Mouse (Mus musculus) small intestine, adult 2 months (tissue): ENCODE measurements around the gene Hyou1. TPM values are rescaled to one million over a fixed set of nuclear protein-coding genes. Genes with fewer than 3 reads are reported as not detected.

Source experiments
- H3K27ac ChIP-seq: fragments of 200-500 bp; 2 replicates; pipeline ENCODE4 v1.5.1; 2012; ENCODE audit warnings: low read depth, low read length, control low read depth, inconsistent platforms; ENCODE audit not compliant: insufficient read depth
- H3K27me3 ChIP-seq: fragments of 200-500 bp; 2 replicates; pipeline ENCODE4 v1.6.1; 2012; ENCODE audit warnings: mild to moderate bottlenecking, moderate library complexity, low read length, inconsistent platforms; ENCODE audit not compliant: control insufficient read depth, insufficient read depth
- H3K36me3 ChIP-seq: fragments of 200-500 bp; 2 replicates; pipeline ENCODE4 v1.6.1; 2012; ENCODE audit warnings: mild to moderate bottlenecking, low read length, control low read depth, inconsistent platforms; ENCODE audit not compliant: control insufficient read depth, insufficient read depth
- H3K4me1 ChIP-seq: fragments of 200-500 bp; 2 replicates; pipeline ENCODE4 v1.6.1; 2012; ENCODE audit warnings: low read length, inconsistent platforms, mixed read lengths; ENCODE audit not compliant: control insufficient read depth, insufficient read depth, insufficient read length
- H3K4me3 ChIP-seq: fragments of 200-500 bp; 2 replicates; pipeline ENCODE4 v1.5.1; 2012; ENCODE audit warnings: low read depth, mild to moderate bottlenecking, control low read depth, inconsistent platforms, low read length, moderate library complexity
- CTCF ChIP-seq: fragments of 200-500 bp; IDR thresholded peaks from 2 replicates; pipeline ENCODE4 v1.5.1; 2012; ENCODE audit warnings: low read depth, mild to moderate bottlenecking, control low read depth, inconsistent platforms, low read length, moderate library complexity, mixed read lengths; ENCODE audit not compliant: insufficient replicate concordance, insufficient read length; ENCODE audit errors: extremely low read depth
- POLR2A ChIP-seq: fragments of 200-500 bp; IDR thresholded peaks from 2 replicates; pipeline ENCODE4 v1.6.1; 2012; ENCODE audit warnings: low read depth, mild to moderate bottlenecking, control low read depth, inconsistent platforms, low read length, moderate library complexity
- WGBS: fragments of 180-500 bp; shearing (Covaris S2); methylation state at CpG from one replicate; pipeline ENCODE4 v1.1.7; 2018; 5-methylcytosine and 5-hydroxymethylcytosine counted together
- polyA plus RNA-seq: library from polyadenylated mRNA; depleted of rRNA; stranded (reverse); fragments of >200 nt; gene quantifications from 2 replicates; pipeline ENCODE4 v1.2.3, GENCODE M21; 2012; rRNA removed

The Hyou1 gene
- polyA plus RNA-seq, 1 experiment: 34.3 TPM

GRCm38 (mm10) chr9:44440961-44441360 lies 61.7 kb downstream of the Hyou1 start, which contains the start of gene Foxr1:
Gene Foxr1 (minus strand): TSS chr9:44441136.
- no peaks in the 10 kb centered on the region for H3K4me1 ChIP-seq
- no peaks in the 10 kb centered on the region for H3K27me3 ChIP-seq
- no peak within 1 kb of the TSS for H3K27ac ChIP-seq
- H3K4me3 ChIP-seq: no peak within 1 kb of the TSS
- TF ChIP-seq CTCF: no peak
- TF ChIP-seq POLR2A: no peak
- WGBS: 77% methylated on average over 19 of the region's 19 CpGs
- H3K36me3 ChIP-seq: no peaks in the 10 kb centered on the region

Other genes starting within 250 kb of the Hyou1 start
- 14.2 and 14.3 TPM in 2 replicates for gene Mcam, start 245.0 kb upstream of the Hyou1 start, polyA plus RNA-seq
- gene Cbl, start 145.4 kb upstream of the Hyou1 start, polyA plus RNA-seq: 2.9 and 6.9 TPM in 2 replicates
- not detected in 2 replicates for gene Ccdc153, start 138.8 kb upstream of the Hyou1 start, polyA plus RNA-seq
- gene Pdzd3, start 128.0 kb upstream of the Hyou1 start, polyA plus RNA-seq: 9.9 and 23.6 TPM in 2 replicates
- gene Nlrx1, start 110.9 kb upstream of the Hyou1 start, polyA plus RNA-seq: 3.1 and 7.5 TPM in 2 replicates
- 1.3 and 2.0 TPM in 2 replicates for gene Abcg4, start 90.9 kb upstream of the Hyou1 start, polyA plus RNA-seq
- 20.6 and 20.8 TPM in 2 replicates for gene Hinfp, start 73.8 kb upstream of the Hyou1 start, polyA plus RNA-seq
- 113 and 257 TPM in 2 replicates for gene C2cd2l, start 59.2 kb upstream of the Hyou1 start, polyA plus RNA-seq
- 27.7 and 47.4 TPM in 2 replicates for gene Dpagt1, start 53.5 kb upstream of the Hyou1 start, polyA plus RNA-seq
- 180 and 255 TPM in 2 replicates for gene H2afx, start 44.8 kb upstream of the Hyou1 start, polyA plus RNA-seq
- gene Hmbs, start 35.3 kb upstream of the Hyou1 start, polyA plus RNA-seq: 37.0 and 44.0 TPM in 2 replicates
- 12.4 and 22.3 TPM in 2 replicates for gene Vps11, start 17.8 kb upstream of the Hyou1 start, polyA plus RNA-seq
- gene Slc37a4, start 17.4 kb downstream of the Hyou1 start, polyA plus RNA-seq: 27.1 and 54.9 TPM in 2 replicates
- gene Rps25, start 27.6 kb downstream of the Hyou1 start, polyA plus RNA-seq: 40.0 and 48.3 TPM in 2 replicates
- 20.0 and 36.5 TPM in 2 replicates for gene Trappc4, start 28.1 kb downstream of the Hyou1 start, polyA plus RNA-seq
- gene Ccdc84, start 39.1 kb downstream of the Hyou1 start, polyA plus RNA-seq: 17.8 and 21.3 TPM in 2 replicates
- gene Foxr1, start 61.6 kb downstream of the Hyou1 start, polyA plus RNA-seq: not detected in 2 replicates
- gene Upk2, start 75.5 kb downstream of the Hyou1 start, polyA plus RNA-seq: 1.4 TPM in 2 replicates
- 21.8 and 28.1 TPM in 2 replicates for gene Bcl9l, start 103.3 kb downstream of the Hyou1 start, polyA plus RNA-seq
- 2.0 and 5.7 TPM in 2 replicates for gene Cxcr5, start 182.4 kb downstream of the Hyou1 start, polyA plus RNA-seq
- gene Ddx6, start 225.4 kb downstream of the Hyou1 start, polyA plus RNA-seq: 5.1 and 9.6 TPM in 2 replicates